Mouse (Mus musculus) forebrain, embryonic 12.5 days (tissue): ENCODE results near the gene Ggcx. TPM values are rescaled to one million over a fixed set of nuclear protein-coding genes. Genes with fewer than 3 reads are reported as not detected.
A peak's percentile ranks its signal among the peaks of the same experiment; 100 is the strongest.

Experiments
- ATAC-seq: fragments of 200-750 bp; cut with Nextera tagmentation; 2 replicates; pipeline ENCODE4 v1.8.0; 2017; ENCODE audit warnings: moderate TSS enrichment; ENCODE audit not compliant: low FRiP score
- H3K27ac ChIP-seq: fragments of 300-500 bp; sonication (generic); 2 replicates; pipeline ENCODE4 v1.5.1; 2016; ENCODE audit warnings: mild to moderate bottlenecking
- H3K27me3 ChIP-seq: fragments of 300-500 bp; sonication (generic); 2 replicates; pipeline ENCODE4 v1.6.1; 2016; ENCODE audit warnings: mild to moderate bottlenecking
- H3K36me3 ChIP-seq: fragments of 300-500 bp; sonication (generic); replicated peaks from 2 replicates; pipeline ENCODE4 v1.6.1; 2016; ENCODE audit warnings: mild to moderate bottlenecking
- H3K4me1 ChIP-seq: fragments of 300-500 bp; sonication (generic); 2 replicates; pipeline ENCODE4 v1.6.1; 2016
- H3K4me2 ChIP-seq: fragments of 300-500 bp; sonication (generic); 2 replicates; pipeline ENCODE4 v1.6.1; 2016; ENCODE audit warnings: mild to moderate bottlenecking, moderate library complexity
- H3K4me3 ChIP-seq: fragments of 300-500 bp; sonication (generic); replicated peaks from 2 replicates; pipeline ENCODE4 v1.5.1; 2016; ENCODE audit warnings: mild to moderate bottlenecking
- H3K9ac ChIP-seq: fragments of 300-500 bp; sonication (generic); 2 replicates; pipeline ENCODE4 v1.6.1; 2016; ENCODE audit warnings: mild to moderate bottlenecking
- H3K9me3 ChIP-seq: fragments of 300-500 bp; sonication (generic); 2 replicates; pipeline ENCODE4 v1.6.1; 2016
- WGBS: fragments of 180-500 bp; shearing (Covaris S2); methylation state at CpG from one replicate; pipeline ENCODE4 v1.1.7; 2016; 5-methylcytosine and 5-hydroxymethylcytosine counted together
- polyA plus RNA-seq: library from polyadenylated mRNA; unstranded; fragments of >200 nt; fragmentation: Nextera tagmentation; extraction: Ambion mirVana; gene quantifications from 2 replicates; pipeline ENCODE4 v1.2.1, GENCODE M21; 2016

Gene Ggcx
- polyA plus RNA-seq, 1 experiment from 2014 or later, result 19.1 TPM

- no peaks in the 10 kb centered on the region for H3K9me3 ChIP-seq
- 82% methylated on average over 5 of the region's 5 CpGs for WGBS
- no peak for ATAC-seq
- peaks cover 18% of the 10 kb centered on the region for H3K4me1 ChIP-seq
- H3K4me2 ChIP-seq, result peak overlapping the region; percentile 81
- no peak overlapping the region for H3K27ac ChIP-seq
- peak overlapping the region; percentile 78 for H3K4me3 ChIP-seq
- 0 out of 2 replicates have a peak, but pooled peaks cover 4% of the 10 kb centered on the region for H3K27me3 ChIP-seq
- H3K36me3 ChIP-seq, result peaks cover 21% of the 10 kb centered on the region
- H3K9ac ChIP-seq, result peak overlapping the region; percentile 83; the same call in 1 of the 2 replicates
Observed at GRCm38 (mm10) chr6:72415181-72415580, 1.1 kb downstream of the Ggcx start.

GRCm38 (mm10) chr6:72415964-72416772 is 2.1 kb downstream of the Ggcx start:
- H3K4me2 ChIP-seq, result no peak overlapping the region
- no peak overlapping the region for H3K9ac ChIP-seq
- 89% methylated on average over 7 of the region's 7 CpGs for WGBS
- no peak for ATAC-seq
- H3K4me3 ChIP-seq, result no peak overlapping the region
- no peaks in the 10 kb centered on the region for H3K9me3 ChIP-seq
- peaks cover 21% of the 10 kb centered on the region for H3K36me3 ChIP-seq
- H3K4me1 ChIP-seq, result peaks cover 18% of the 10 kb centered on the region
- no peaks in the 10 kb centered on the region for H3K27me3 ChIP-seq
- no peak overlapping the region for H3K27ac ChIP-seq

GRCm38 (mm10) chr6:72418279-72418678 is 4.2 kb downstream of the Ggcx start:
- no peaks in the 10 kb centered on the region for H3K27me3 ChIP-seq
- H3K4me1 ChIP-seq, result peaks cover 18% of the 10 kb centered on the region
- H3K27ac ChIP-seq, result no peak overlapping the region
- no peak overlapping the region for H3K4me3 ChIP-seq
- H3K9me3 ChIP-seq, result no peaks in the 10 kb centered on the region
- ATAC-seq, result no peak
- 94% methylated on average over 4 of the region's 4 CpGs for WGBS
- peaks cover 33% of the 10 kb centered on the region for H3K36me3 ChIP-seq
- no peak overlapping the region for H3K9ac ChIP-seq
- H3K4me2 ChIP-seq, result no peak overlapping the region

- Histone ChIP-seq H3K4me2 (no peak overlapping the region), H3K27me3 (no peaks in the 10 kb centered on the region), H3K9ac (no peak overlapping the region), H3K36me3 (peaks cover 49% of the 10 kb centered on the region), H3K27ac (no peak overlapping the region), H3K4me3 (no peak overlapping the region), H3K9me3 (no peaks in the 10 kb centered on the region), H3K4me1 (peaks cover 10% of the 10 kb centered on the region)
- 93% methylated on average over 1 of the region's 1 CpGs for WGBS
- no peak for ATAC-seq
Observed at GRCm38 (mm10) chr6:72419806-72420205, 5.7 kb downstream of the Ggcx start.

- Histone ChIP-seq H3K9me3 (no peaks in the 10 kb centered on the region), H3K36me3 (peaks cover 60% of the 10 kb centered on the region), H3K4me1 (peaks cover 1% of the 10 kb centered on the region; the same call in 1 of the 2 replicates), H3K27ac (no peak overlapping the region), H3K9ac (no peak overlapping the region), H3K27me3 (no peaks in the 10 kb centered on the region), H3K4me2 (no peak overlapping the region), H3K4me3 (no peak overlapping the region)
- ATAC-seq, result no peak
- WGBS, result 92% methylated on average over 10 of the region's 10 CpGs
Observed at GRCm38 (mm10) chr6:72420901-72421300, 6.8 kb downstream of the Ggcx start.

- Histone ChIP-seq H3K36me3 (peaks cover 62% of the 10 kb centered on the region), H3K4me3 (no peak overlapping the region), H3K9ac (no peak overlapping the region), H3K27ac (no peak overlapping the region), H3K9me3 (no peaks in the 10 kb centered on the region), H3K27me3 (no peaks in the 10 kb centered on the region), H3K4me2 (no peak overlapping the region), H3K4me1 (no peaks in the 10 kb centered on the region)
- 93% methylated on average over 11 of the region's 11 CpGs for WGBS
- no peak for ATAC-seq
Observed at GRCm38 (mm10) chr6:72425646-72426045, 11.5 kb downstream of the Ggcx start.

DNA sequence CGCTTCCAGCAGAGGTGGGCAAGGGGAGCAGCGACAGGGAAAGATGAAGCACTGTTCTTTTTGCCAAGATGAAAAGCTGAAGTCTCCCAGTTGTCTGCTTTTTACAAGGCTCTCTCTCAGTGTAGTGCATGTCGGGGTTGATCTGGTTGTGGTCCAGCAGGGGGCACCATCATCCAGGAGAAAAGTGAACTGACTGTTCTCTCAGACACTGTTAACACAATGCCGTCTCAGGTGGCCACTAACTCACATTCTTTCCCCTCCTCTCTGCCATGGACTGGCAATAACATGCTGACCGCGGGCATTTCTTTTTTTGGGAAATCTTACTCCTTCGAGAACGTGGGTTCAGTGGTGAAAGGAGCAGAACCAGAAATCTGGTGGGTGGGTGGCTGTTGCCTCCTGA is 13.9 kb downstream of the Ggcx start:
- Histone ChIP-seq H3K4me3 (no peak overlapping the region), H3K36me3 (peaks cover 72% of the 10 kb centered on the region), H3K4me1 (no peaks in the 10 kb centered on the region), H3K27ac (no peak overlapping the region), H3K4me2 (no peak overlapping the region), H3K27me3 (no peaks in the 10 kb centered on the region), H3K9me3 (no peaks in the 10 kb centered on the region), H3K9ac (no peak overlapping the region)
- 39% methylated on average over 8 of the region's 8 CpGs for WGBS
- ATAC-seq, result peak; percentile 83

DNA sequence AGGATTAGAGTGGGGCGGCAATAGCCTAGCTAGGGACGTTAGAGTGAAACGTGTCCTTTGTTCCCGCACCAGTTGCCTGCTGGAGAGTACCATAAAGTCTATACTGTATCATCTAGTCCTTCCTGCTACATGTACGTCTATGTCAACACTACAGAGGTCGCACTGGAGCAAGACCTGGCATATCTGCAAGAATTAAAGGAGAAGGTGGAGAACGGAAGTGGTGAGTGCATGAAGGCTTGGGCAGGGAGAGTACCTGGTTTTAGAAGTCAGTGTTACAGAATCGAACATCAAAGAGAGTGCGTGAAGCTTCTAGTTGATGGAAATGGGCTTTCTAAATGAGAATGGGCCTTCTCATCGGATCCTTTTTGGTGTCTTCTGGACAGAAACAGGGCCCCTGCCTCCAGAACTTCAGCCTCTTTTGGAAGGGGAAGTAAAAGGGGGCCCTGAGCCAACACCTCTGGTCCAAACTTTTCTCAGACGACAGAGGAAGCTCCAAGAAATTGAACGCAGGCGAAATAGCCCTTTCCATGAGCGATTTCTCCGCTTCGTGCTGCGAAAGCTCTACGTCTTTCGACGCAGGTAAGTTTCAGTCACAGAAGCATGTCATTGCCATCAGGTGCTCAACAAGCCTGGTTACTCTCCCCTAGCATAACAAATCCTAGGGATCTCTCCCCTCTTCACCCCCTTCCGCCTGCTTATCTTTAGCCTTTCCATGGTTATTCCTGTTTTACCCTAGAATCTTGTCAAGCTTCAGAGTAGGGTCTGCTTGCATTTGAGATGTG is 15.1 kb downstream of the Ggcx start:
- Histone ChIP-seq H3K27me3 (no peaks in the 10 kb centered on the region), H3K27ac (no peak overlapping the region), H3K4me3 (no peak overlapping the region), H3K4me1 (no peaks in the 10 kb centered on the region), H3K36me3 (peaks cover 71% of the 10 kb centered on the region), H3K4me2 (no peak overlapping the region), H3K9me3 (no peaks in the 10 kb centered on the region), H3K9ac (no peak overlapping the region)
- ATAC-seq, result no peak
- WGBS, result 92% methylated on average over 21 of the region's 21 CpGs

DNA sequence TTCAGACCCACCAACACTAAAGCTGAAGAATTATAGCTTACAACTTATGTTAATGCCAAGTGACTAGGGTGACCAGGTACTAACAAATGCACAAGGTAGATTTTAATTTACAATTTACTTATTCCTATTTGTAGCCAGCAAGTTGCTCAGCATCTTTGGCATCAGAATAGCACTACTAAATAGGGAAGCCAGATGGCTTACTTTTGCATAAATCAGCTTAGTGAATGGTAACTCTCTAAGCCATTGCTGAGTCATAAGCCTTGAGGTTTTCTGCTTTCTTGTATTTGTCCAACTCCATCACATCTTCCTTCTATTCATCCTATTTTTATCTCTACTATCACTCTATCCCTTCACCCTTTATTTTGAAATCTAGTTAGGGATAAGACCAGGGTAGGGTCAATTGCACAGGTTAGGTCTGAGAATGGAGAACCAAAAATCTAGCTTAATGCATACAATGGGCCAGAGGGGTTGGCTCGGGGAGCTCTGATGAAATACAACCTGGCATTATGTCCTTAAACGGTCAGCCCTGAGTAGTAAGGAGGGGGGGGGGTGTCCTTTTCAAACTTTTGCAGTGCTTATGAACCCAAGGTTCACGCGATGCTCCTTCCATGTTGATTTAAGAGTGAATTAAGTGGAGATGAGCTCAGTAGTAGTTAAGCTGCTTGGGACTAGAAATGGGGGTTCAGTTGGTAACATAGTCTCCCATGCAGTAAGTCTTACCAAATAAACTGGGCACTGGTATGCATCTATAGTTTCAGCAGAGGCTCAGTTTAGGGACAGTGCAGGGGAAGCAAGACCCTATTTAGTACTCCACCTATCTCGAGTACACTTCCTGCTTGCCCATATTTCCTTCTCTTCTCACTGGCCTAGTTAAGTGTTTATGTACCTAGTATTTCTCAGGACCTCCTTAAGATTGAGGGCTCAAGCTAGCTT is 17.1 kb downstream of the Ggcx start:
- no peaks in the 10 kb centered on the region for H3K27me3 ChIP-seq
- ATAC-seq, result peak; percentile 16; the same call in 1 of the 2 replicates
- no peak overlapping the region for H3K4me3 ChIP-seq
- no peak overlapping the region for H3K4me2 ChIP-seq
- peaks cover 71% of the 10 kb centered on the region for H3K36me3 ChIP-seq
- H3K9me3 ChIP-seq, result no peaks in the 10 kb centered on the region
- WGBS, result 31% methylated on average over 5 of the region's 5 CpGs
- H3K27ac ChIP-seq, result no peak overlapping the region
- no peak overlapping the region for H3K9ac ChIP-seq
- H3K4me1 ChIP-seq, result peaks cover under 1% of the 10 kb centered on the region; the same call in 1 of the 2 replicates

DNA sequence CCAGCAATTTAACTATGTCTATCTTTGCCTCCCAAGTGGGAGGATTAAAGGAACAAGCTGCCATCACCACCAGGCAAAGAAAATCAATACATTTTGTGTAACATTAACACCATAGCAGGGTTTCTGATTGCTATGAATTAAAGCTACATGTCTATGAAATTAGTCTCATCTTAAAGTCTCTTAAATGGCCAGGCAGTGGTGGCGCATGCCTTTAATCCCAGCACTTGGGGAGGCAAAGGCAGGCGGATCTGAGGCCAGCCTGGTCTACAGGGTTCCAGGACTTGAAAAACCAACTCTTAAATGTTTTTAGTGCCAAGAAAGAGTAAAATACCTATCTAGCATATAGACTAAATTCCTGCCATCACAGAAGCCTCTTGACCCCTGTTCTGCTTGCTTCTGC is 18.0 kb downstream of the Ggcx start:
- 82% methylated on average over 2 of the region's 2 CpGs for WGBS
- no peak for ATAC-seq
- no peak overlapping the region for H3K27ac ChIP-seq
- no peak overlapping the region for H3K4me3 ChIP-seq
- H3K4me2 ChIP-seq, result no peak overlapping the region
- no peak overlapping the region for H3K9ac ChIP-seq
- H3K4me1 ChIP-seq, result peaks cover 8% of the 10 kb centered on the region
- H3K36me3 ChIP-seq, result peaks cover 75% of the 10 kb centered on the region
- H3K27me3 ChIP-seq, result no peaks in the 10 kb centered on the region
- no peaks in the 10 kb centered on the region for H3K9me3 ChIP-seq

GRCm38 (mm10) chr6:72438226-72438625 is 24.1 kb downstream of the Ggcx start:
- H3K4me1 ChIP-seq, result peaks cover 29% of the 10 kb centered on the region
- peaks cover 41% of the 10 kb centered on the region for H3K36me3 ChIP-seq
- H3K27ac ChIP-seq, result no peak overlapping the region
- H3K4me3 ChIP-seq, result peak overlapping the region; percentile 95
- 2% methylated on average over 5 of the region's 5 CpGs for WGBS
- no peaks in the 10 kb centered on the region for H3K27me3 ChIP-seq
- H3K4me2 ChIP-seq, result peak overlapping the region; percentile 86
- no peaks in the 10 kb centered on the region for H3K9me3 ChIP-seq
- ATAC-seq, result no peak
- H3K9ac ChIP-seq, result peak overlapping the region; percentile 100
